Mouse (Mus musculus): Measurements from ENCODE around the gene Vwa1.
"Not testable (repeated sequence)": the region's sequence is repeated elsewhere in the genome, so short reads cannot be mapped to it uniquely, and the experiment has no call there.

Gene Vwa1

GRCm38 (mm10) chr4:155746575-155747490 lies 27.7 kb downstream of the Vwa1 start:
- intact Hi-C loops (cut with DNase I) = no loop called here

GRCm38 (mm10) chr4:155746036-155746548 lies 28.4 kb downstream of the Vwa1 start:
- intact Hi-C loops (cut with DNase I) = no loop called here

- intact Hi-C loops (cut with DNase I) = no loop called here
Observed at GRCm38 (mm10) chr4:155745136-155745535, 29.4 kb downstream of the Vwa1 start.

- intact Hi-C loops (cut with DNase I) = no loop called here
Observed at GRCm38 (mm10) chr4:155744474-155744873, 30.0 kb downstream of the Vwa1 start.

- intact Hi-C loops (cut with DNase I) = no loop called here
Observed at GRCm38 (mm10) chr4:155742684-155743083, 31.8 kb downstream of the Vwa1 start.

GRCm38 (mm10) chr4:155740681-155741080 lies 33.8 kb downstream of the Vwa1 start:
- intact Hi-C loops (cut with DNase I) = not testable (repeated sequence)

GRCm38 (mm10) chr4:155739741-155740636 lies 34.5 kb downstream of the Vwa1 start:
- intact Hi-C loops (cut with DNase I) = no loop called here

- intact Hi-C loops (cut with DNase I) = no loop called here
Observed at GRCm38 (mm10) chr4:155739152-155739551, 35.3 kb downstream of the Vwa1 start.

- intact Hi-C loops (cut with DNase I) = no loop called here
Observed at GRCm38 (mm10) chr4:155738262-155738661, 36.2 kb downstream of the Vwa1 start.

GRCm38 (mm10) chr4:155736421-155736820 lies 38.1 kb downstream of the Vwa1 start:
- intact Hi-C loops (cut with DNase I) = no loop called here

- intact Hi-C loops (cut with DNase I) = no loop called here
Observed at GRCm38 (mm10) chr4:155735788-155736187, 38.7 kb downstream of the Vwa1 start.

- intact Hi-C loops (cut with DNase I) = no loop called here
Observed at GRCm38 (mm10) chr4:155734951-155735702, 39.4 kb downstream of the Vwa1 start.

GRCm38 (mm10) chr4:155734350-155734941 lies 40.1 kb downstream of the Vwa1 start, which contains the start of gene Tmem240:
Tmem240 (plus strand) TSS chr4:155734800.
- intact Hi-C loops (cut with DNase I) = no loop called here

- intact Hi-C loops (cut with DNase I) = no loop called here
Observed at GRCm38 (mm10) chr4:155733267-155733666, 41.2 kb downstream of the Vwa1 start.

GRCm38 (mm10) chr4:155727993-155728392 lies 46.5 kb downstream of the Vwa1 start:
- intact Hi-C loops (cut with DNase I) = no loop called here

- intact Hi-C loops (cut with DNase I) = loop anchor here (2.0 kb wide), 1 partner anchor 47 kb away; no protein-coding TSS in a partner anchor
Observed at GRCm38 (mm10) chr4:155721668-155722083, 52.8 kb downstream of the Vwa1 start.

All from adrenal gland (tissue).